12 mouse cellular contexts compared by ENCODE assay signal in the genomic region with DNA sequence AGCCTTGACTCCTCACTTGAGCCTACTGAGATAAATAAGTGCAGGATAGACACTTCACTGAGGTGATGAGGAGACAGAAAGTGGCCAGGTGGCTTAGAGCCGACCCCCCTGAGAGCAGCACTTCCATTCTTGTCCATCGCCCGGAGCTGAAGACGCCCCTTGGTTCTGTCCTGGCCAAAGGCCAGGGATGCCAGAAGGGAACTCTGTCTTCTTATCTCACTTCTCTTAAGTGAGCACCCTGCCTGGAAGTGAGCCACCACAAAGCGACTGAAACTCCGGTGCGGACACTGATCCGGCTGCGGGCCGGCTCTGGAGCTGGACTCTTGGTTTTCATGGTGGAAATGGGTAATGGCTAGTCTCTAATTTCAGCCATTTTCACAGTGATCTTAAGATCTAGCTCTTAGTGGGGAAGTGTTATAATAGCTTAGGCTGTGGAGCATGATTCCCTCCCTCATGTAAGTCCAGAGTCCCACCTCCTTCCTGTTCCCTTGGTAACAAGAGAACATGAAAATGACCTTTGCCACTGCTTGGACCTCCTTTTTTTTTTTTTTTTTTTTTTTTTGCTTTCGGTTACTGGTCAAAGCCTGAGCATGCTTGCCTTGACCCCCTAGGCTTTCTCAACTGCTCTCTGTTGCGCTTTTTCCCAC. TPM values are rescaled to one million over a fixed set of nuclear protein-coding genes. Genes with fewer than 3 reads are reported as not detected.
DNase-seq lines count a peak whose midpoint lies in the region; ATAC-seq and TF ChIP-seq lines count a peak whose summit lies in the region.
"Had no signal": no experiment of that assay in that cellular context is flagged by ENCODE, and none has a peak within 500 bp of the region (broad histone marks: within the 10 kb centered on the region; RNA-seq: fewer than 3 reads in every experiment).

No protein-coding gene starts in this region.

- no peaks in the 10 kb centered on the region for H3K9me3 ChIP-seq in intestine, embryonic 15.5 days
- no peaks in the 10 kb centered on the region for H3K9me3 ChIP-seq in intestine, postnatal 0 days (ENCODE audit: control insufficient read depth)
- no peaks in the 10 kb centered on the region for H3K9me3 ChIP-seq in limb, embryonic 10.5 days (replicated peaks)
- H3K9me3 ChIP-seq in hindbrain, embryonic 12.5 days (replicated peaks): no peaks in the 10 kb centered on the region
- H3K9me3 ChIP-seq: limb, embryonic 13.5 days had no signal

- H3K36me3 ChIP-seq in intestine, embryonic 15.5 days: no peaks in the 10 kb centered on the region
- H3K36me3 ChIP-seq in intestine, postnatal 0 days (ENCODE audit: control insufficient read depth, insufficient read depth): no peaks in the 10 kb centered on the region
- H3K36me3 ChIP-seq in limb, embryonic 10.5 days: no peaks in the 10 kb centered on the region
- no peaks in the 10 kb centered on the region for H3K36me3 ChIP-seq in hindbrain, embryonic 12.5 days
- H3K36me3 ChIP-seq: limb, embryonic 13.5 days had no signal

- no peak overlapping the region for H3K9ac ChIP-seq in intestine, embryonic 15.5 days
- H3K9ac ChIP-seq in intestine, postnatal 0 days (ENCODE audit: low read depth, low read length): no peak overlapping the region
- no peak overlapping the region for H3K9ac ChIP-seq in hindbrain, embryonic 12.5 days
- H3K9ac ChIP-seq: hindbrain, embryonic 14.5 days; limb, embryonic 13.5 days had no signal

- DNase-seq in adrenal gland, postnatal 14 days: peak; percentile 55
- peak; percentile 9 to 14 for DNase-seq in heart, postnatal 10 days
- DNase-seq in limb, embryonic 10.5 days (ENCODE audit: low spot score): no peak
- DNase-seq in right cerebral cortex, postnatal 25 days: no peak
- DNase-seq: spleen, adult 18-20 months; thymus, adult 2 months had no signal

- ATAC-seq in intestine, embryonic 15.5 days: peak; percentile 59; the same call in 1 of the 2 replicates
- ATAC-seq in intestine, postnatal 0 days: no peak
- no peak for ATAC-seq in hindbrain, embryonic 12.5 days (ENCODE audit: low FRiP score)

- WGBS in intestine, embryonic 15.5 days: 79% methylated on average over 12 of the region's 12 CpGs
- 74% methylated on average over 12 of the region's 12 CpGs for WGBS in intestine, postnatal 0 days
- 77% methylated on average over 12 of the region's 12 CpGs for WGBS in limb, embryonic 10.5 days
- 83% methylated on average over 12 of the region's 12 CpGs for WGBS in hindbrain, embryonic 12.5 days

- H3K27ac ChIP-seq in intestine, embryonic 15.5 days: no peak overlapping the region
- no peak overlapping the region for H3K27ac ChIP-seq in intestine, postnatal 0 days (ENCODE audit: low read depth, low read length)
- H3K27ac ChIP-seq in limb, embryonic 10.5 days: peak overlapping the region; percentile 68; the same call in 1 of the 2 replicates
- H3K27ac ChIP-seq in hindbrain, embryonic 12.5 days: no peak overlapping the region
- H3K27ac ChIP-seq: hindbrain, embryonic 14.5 days; layer of hippocampus, adult 2 months; limb, embryonic 13.5 days had no signal

- H3K4me3 ChIP-seq in intestine, embryonic 15.5 days (replicated peaks): no peak overlapping the region
- H3K4me3 ChIP-seq in intestine, postnatal 0 days (ENCODE audit: low read depth, low read length): no peak overlapping the region
- no peak overlapping the region for H3K4me3 ChIP-seq in limb, embryonic 10.5 days
- H3K4me3 ChIP-seq in hindbrain, embryonic 12.5 days: no peak overlapping the region
- H3K4me3 ChIP-seq: layer of hippocampus, adult 2 months; limb, embryonic 13.5 days had no signal

- no peak for TF ChIP-seq CTCF in intestine, postnatal 0 days (IDR thresholded peaks at IDR 0.05; ENCODE audit: low read depth)

- no peak overlapping the region for H3K4me2 ChIP-seq in intestine, embryonic 15.5 days (replicated peaks)
- no peak overlapping the region for H3K4me2 ChIP-seq in intestine, postnatal 0 days (replicated peaks; ENCODE audit: low read depth)
- no peak overlapping the region for H3K4me2 ChIP-seq in hindbrain, embryonic 12.5 days (replicated peaks)
- H3K4me2 ChIP-seq: hindbrain, embryonic 14.5 days; limb, embryonic 13.5 days had no signal

- H3K4me1 ChIP-seq in intestine, embryonic 15.5 days (replicated peaks): no peaks in the 10 kb centered on the region
- no peaks in the 10 kb centered on the region for H3K4me1 ChIP-seq in intestine, postnatal 0 days (replicated peaks; ENCODE audit: control insufficient read depth, insufficient read depth, low read length)
- peaks cover 78% of the 10 kb centered on the region for H3K4me1 ChIP-seq in limb, embryonic 10.5 days
- H3K4me1 ChIP-seq in hindbrain, embryonic 12.5 days: peaks cover 6% of the 10 kb centered on the region; the same call in 1 of the 2 replicates

- no peaks in the 10 kb centered on the region for H3K27me3 ChIP-seq in intestine, embryonic 15.5 days (replicated peaks)
- H3K27me3 ChIP-seq in intestine, postnatal 0 days (replicated peaks; ENCODE audit: control insufficient read depth, insufficient read depth, low read length): no peaks in the 10 kb centered on the region
- H3K27me3 ChIP-seq in limb, embryonic 10.5 days (ENCODE audit: low read depth, poor library complexity, severe bottlenecking): no peaks in the 10 kb centered on the region
- no peaks in the 10 kb centered on the region for H3K27me3 ChIP-seq in hindbrain, embryonic 12.5 days
- H3K27me3 ChIP-seq: limb, embryonic 13.5 days had no signal

- intact Hi-C loops in heart, postnatal 10 days (cut with DNase I): no loop called here

RNA-seq across cellular contexts. Expression of a gene that starts 52.7 kb away (rescaled TPM):
- 53.6 and 56.0 TPM in 2 replicates for polyA plus RNA-seq in intestine, embryonic 15.5 days (2015; fragmentation: Nextera tagmentation; extraction: Ambion mirVana)
- 40.6 and 49.3 TPM in 2 replicates for polyA plus RNA-seq in intestine, postnatal 0 days (2015; fragmentation: Nextera tagmentation; extraction: Ambion mirVana)
- 30.3 and 37.1 TPM in 2 replicates for total RNA-seq in adrenal gland, postnatal 14 days (2021)
- 1 to 10 TPM; 7.8 to 8.3 TPM for total RNA-seq in heart, postnatal 10 days (2021)
- polyA plus RNA-seq in limb, embryonic 10.5 days (2016; fragmentation: Nextera tagmentation; extraction: Ambion mirVana): 61.6 and 70.2 TPM in 2 replicates
- polyA plus RNA-seq in hindbrain, embryonic 12.5 days (2016; fragmentation: Nextera tagmentation; extraction: Ambion mirVana): 46.9 and 48.0 TPM in 2 replicates

Comparison
In these comparisons a context has a peak if more than half of its experiments do, and no peak if none do; other contexts are left out.
1. DNase-seq: peak in adrenal gland, postnatal 14 days (single experiment) and heart, postnatal 10 days (2 of 2); none in limb, embryonic 10.5 days (single experiment) and right cerebral cortex, postnatal 25 days (single experiment).